Mouse (Mus musculus) midbrain, embryonic 10.5 days (tissue): ENCODE data around the gene Olfr127. TPM values are rescaled to one million over a fixed set of nuclear protein-coding genes. Genes with fewer than 3 reads are reported as not detected.
"Not testable (repeated sequence)": the region's sequence is repeated elsewhere in the genome, so short reads cannot be mapped to it uniquely, and the experiment has no call there.

Experiments used
- DNase-seq: peaks from one replicate; pipeline ENCODE4 v3.0.0-alpha.2; 2017; ENCODE audit warnings: low spot score
- H3K27ac ChIP-seq: fragments of 300-500 bp; sonication (generic); replicated peaks from 2 replicates; pipeline ENCODE4 v1.5.1; 2016; ENCODE audit warnings: mild to moderate bottlenecking
- H3K27me3 ChIP-seq: fragments of 300-500 bp; sonication (generic); 2 replicates; pipeline ENCODE4 v1.6.1; 2016; ENCODE audit warnings: low read depth, mild to moderate bottlenecking; ENCODE audit not compliant: poor library complexity, severe bottlenecking
- H3K36me3 ChIP-seq: fragments of 300-500 bp; sonication (generic); 2 replicates; pipeline ENCODE4 v1.6.1; 2016; ENCODE audit warnings: mild to moderate bottlenecking, moderate library complexity
- H3K4me1 ChIP-seq: fragments of 300-500 bp; sonication (generic); 2 replicates; pipeline ENCODE4 v1.6.1; 2016
- H3K4me3 ChIP-seq: fragments of 300-500 bp; sonication (generic); 2 replicates; pipeline ENCODE4 v1.5.1; 2016; ENCODE audit warnings: mild to moderate bottlenecking, moderate library complexity
- H3K9me3 ChIP-seq: fragments of 300-500 bp; sonication (generic); replicated peaks from 2 replicates; pipeline ENCODE4 v1.6.1; 2016; ENCODE audit warnings: mild to moderate bottlenecking
- WGBS: fragments of 180-500 bp; shearing (Covaris S2); methylation state at CpG from one replicate; pipeline ENCODE4 v1.1.7; 2016; 5-methylcytosine and 5-hydroxymethylcytosine counted together
- polyA plus RNA-seq: library from polyadenylated mRNA; unstranded; fragments of >200 nt; fragmentation: Nextera tagmentation; extraction: Ambion mirVana; gene quantifications from 2 replicates; pipeline ENCODE4 v1.2.1, GENCODE M21; 2016

Olfr127 gene
- polyA plus RNA-seq: not detected in 2 replicates

DNA sequence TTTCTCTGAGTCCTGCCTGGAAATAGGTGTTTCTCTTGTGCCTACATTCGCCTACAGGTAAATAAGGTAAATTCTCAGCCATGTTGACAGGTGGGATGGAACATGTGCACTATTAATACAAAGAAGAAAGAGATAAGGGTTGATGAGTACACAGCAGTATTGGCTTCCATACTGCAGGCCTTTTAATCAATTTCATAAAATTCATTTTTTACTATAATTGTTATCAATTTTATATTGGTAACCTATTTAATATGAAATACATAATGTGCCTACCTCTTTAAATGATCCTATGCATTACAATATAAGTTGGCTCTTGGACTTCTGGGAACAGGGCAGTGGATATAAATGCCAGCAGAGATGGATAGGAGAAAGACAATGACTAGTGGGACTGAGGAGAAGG, at the start of gene Olfr127:
Gene Olfr127, plus strand, starts transcription at position 301 of the 400 bp plus-strand sequence.
- Histone ChIP-seq H3K4me1 (no peaks in the 10 kb centered on the region), H3K36me3 (no peaks in the 10 kb centered on the region), H3K27me3 (no peaks in the 10 kb centered on the region), H3K27ac (no peak within 1 kb of the TSS), H3K9me3 (no peaks in the 10 kb centered on the region), H3K4me3 (no peak within 1 kb of the TSS)
- 79% methylated on average over 1 of the region's 1 CpGs for WGBS
- DNase-seq: no peak

DNA sequence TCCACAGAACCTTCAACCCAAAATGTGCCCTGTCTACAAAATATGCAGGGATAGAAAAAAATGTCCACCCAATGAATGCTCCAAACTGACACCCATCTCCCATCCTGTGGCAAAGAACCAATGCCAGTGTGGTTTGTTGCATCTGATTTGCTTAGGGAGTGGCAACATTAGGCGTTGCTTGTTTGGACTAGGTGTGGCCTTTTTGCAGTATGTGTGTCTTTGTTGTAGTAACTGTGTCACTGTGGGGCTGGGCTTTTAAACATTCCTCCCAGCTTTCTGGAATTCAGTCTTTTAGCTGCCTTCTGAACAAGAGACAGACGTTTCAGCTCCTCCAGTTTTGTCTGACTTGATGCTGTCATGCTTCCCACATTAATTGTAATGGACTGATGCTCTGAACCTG, 36.3 kb upstream of the Olfr127 start:
- H3K27me3 ChIP-seq: no peaks in the 10 kb centered on the region
- 79% methylated on average over 2 of the region's 2 CpGs for WGBS
- no peak for DNase-seq
- no peak overlapping the region for H3K27ac ChIP-seq
- H3K4me3 ChIP-seq: no peak overlapping the region
- H3K9me3 ChIP-seq: peaks cover 9% of the 10 kb centered on the region; the same call in 1 of the 2 replicates
- H3K4me1 ChIP-seq: no peaks in the 10 kb centered on the region
- no peaks in the 10 kb centered on the region for H3K36me3 ChIP-seq

DNA sequence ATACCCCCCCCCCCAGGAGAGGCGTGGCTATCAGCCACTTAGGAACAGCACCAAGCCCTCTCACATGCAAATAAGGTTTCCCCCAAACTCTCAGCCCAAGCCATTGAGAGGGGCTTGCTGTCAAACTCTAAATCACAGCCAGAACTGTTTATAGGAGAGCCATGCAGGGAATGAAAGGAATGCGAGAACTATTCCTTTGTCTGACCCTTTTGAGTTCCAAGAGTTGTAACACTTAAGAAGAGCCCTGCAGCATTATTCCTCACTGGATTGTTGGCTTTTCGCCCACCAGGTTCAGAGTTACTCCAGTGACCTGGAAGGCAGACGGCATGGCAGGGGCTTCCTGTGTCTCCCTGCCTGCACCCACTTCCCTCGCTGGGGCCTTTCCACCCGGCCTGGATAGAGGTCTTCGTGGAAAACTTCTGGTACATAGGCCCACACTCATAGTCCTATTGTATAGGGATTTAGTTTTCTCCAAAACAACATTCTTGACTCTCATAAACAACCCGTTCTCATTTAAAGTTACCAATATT, 30.5 kb upstream of the Olfr127 start:
- Histone ChIP-seq H3K4me1 (peaks cover 5% of the 10 kb centered on the region), H3K9me3 (no peaks in the 10 kb centered on the region; the same call in 1 of the 2 replicates), H3K27ac (no peak overlapping the region), H3K36me3 (no peaks in the 10 kb centered on the region), H3K4me3 (no peak overlapping the region), H3K27me3 (no peaks in the 10 kb centered on the region)
- no peak for DNase-seq
- 27% methylated on average over 8 of the region's 8 CpGs for WGBS

DNA sequence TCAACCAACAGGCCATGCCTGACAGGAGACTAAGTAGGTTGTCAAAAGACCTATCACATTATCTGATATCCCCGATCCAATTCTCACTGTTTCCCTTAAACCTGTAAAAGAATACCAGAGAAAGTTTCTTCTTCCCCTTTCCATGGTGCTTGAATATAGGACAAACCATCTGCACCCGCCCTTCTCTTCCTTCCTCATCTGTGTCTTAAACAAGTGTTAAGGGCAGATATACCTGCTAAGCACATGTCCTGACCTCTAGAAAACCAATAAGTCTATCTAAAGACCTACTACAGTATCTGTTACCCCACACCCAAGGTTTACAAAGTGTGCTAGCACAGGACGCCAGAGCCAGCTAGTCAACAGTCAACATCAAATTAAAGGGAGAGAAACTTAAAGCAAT, 26.4 kb upstream of the Olfr127 start:
- Histone ChIP-seq H3K9me3 (no peaks in the 10 kb centered on the region), H3K27ac (no peak overlapping the region), H3K4me3 (no peak overlapping the region), H3K36me3 (no peaks in the 10 kb centered on the region), H3K27me3 (no peaks in the 10 kb centered on the region), H3K4me1 (peaks cover 5% of the 10 kb centered on the region)
- no peak for DNase-seq
- 84% methylated on average over 3 of the region's 3 CpGs for WGBS

DNA sequence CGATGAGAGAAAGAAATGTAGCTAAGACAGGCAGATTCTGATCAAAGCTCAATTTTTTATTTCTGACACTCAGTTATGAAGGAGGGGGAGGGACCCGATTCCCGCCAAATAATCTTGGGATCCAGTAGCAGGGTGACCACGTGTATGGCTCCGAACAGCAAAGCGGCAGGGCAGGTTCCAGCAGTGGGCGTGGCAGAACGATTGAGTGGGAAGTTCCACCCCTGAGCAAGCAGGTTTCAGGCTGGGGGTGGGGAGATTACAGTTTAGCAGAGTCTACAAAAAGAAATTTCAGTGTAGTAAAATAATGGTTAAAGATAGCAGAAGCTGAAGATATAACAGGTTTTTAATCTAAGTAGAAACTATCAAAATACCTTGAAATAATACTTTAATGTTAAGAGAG, 6.6 kb downstream of the Olfr127 start:
- not testable (repeated sequence) for H3K9me3 ChIP-seq, H3K4me1 ChIP-seq, DNase-seq, H3K36me3 ChIP-seq, H3K4me3 ChIP-seq, H3K27ac ChIP-seq, H3K27me3 ChIP-seq
- 79% methylated on average over 8 of the region's 8 CpGs for WGBS

DNA sequence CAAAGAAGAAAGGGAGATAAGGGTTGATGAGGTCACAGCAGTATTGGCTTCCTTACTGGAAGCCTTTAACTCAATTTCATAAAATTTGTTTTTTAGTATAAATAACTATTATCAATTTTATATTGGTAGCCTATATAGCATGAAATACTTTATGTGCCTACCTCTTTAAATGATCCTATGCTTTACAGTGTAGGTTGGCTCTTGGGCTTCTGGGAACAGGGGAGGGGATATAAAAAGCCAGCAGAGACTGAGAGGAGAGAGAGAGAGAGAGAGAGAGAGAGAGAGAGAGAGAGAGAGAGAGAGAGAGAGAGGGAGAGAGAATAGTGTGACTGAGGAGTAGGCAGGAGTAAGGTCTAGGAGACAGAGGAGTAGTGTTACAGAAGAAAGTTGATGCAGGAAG, 20.0 kb downstream of the Olfr127 start, which contains the start of gene Olfr128:
Gene Olfr128, plus strand, starts transcription at position 301 of the 400 bp plus-strand sequence.
- Histone ChIP-seq H3K9me3 (no peaks in the 10 kb centered on the region), H3K27me3 (no peaks in the 10 kb centered on the region), H3K27ac (no peak within 1 kb of the TSS), H3K4me3 (no peak within 1 kb of the TSS), H3K4me1 (no peaks in the 10 kb centered on the region), H3K36me3 (no peaks in the 10 kb centered on the region)
- DNase-seq: no peak

DNA sequence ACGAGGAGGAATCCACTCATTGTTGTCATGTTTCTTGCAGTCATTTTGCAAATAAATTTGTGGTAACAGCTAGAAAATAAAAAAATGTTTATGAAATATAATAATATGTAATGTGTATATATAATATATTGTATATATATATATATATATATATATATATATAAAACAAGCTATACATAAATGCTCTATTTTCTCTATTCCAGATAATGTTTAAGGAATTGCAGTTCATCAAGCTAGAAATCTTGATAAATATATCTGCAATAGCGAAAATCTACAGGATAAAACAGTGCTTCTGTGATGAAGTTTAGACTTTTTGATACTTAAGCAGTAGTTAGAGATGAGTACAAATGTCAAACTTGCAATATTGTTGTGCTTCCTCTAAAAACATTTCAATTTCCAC, 52.7 kb downstream of the Olfr127 start, which contains the start of gene Olfr761:
Gene Olfr761, minus strand, starts transcription at position 101 of the 400 bp plus-strand sequence.
- Histone ChIP-seq H3K9me3 (no peaks in the 10 kb centered on the region), H3K4me1 (no peaks in the 10 kb centered on the region), H3K27ac (no peak within 1 kb of the TSS), H3K36me3 (no peaks in the 10 kb centered on the region), H3K27me3 (no peaks in the 10 kb centered on the region), H3K4me3 (no peak within 1 kb of the TSS)
- DNase-seq: no peak
- WGBS: 77% methylated on average over 2 of the region's 2 CpGs

Other genes with a start within 250 kb of the Olfr127 start
- not detected in 2 replicates for gene Olfr117, start 236.7 kb upstream of the Olfr127 start, polyA plus RNA-seq
- not detected in 2 replicates for gene Olfr118, start 233.4 kb upstream of the Olfr127 start, polyA plus RNA-seq
- gene Olfr119, start 203.9 kb upstream of the Olfr127 start, polyA plus RNA-seq: not detected in 2 replicates
- gene Olfr120, start 178.6 kb upstream of the Olfr127 start, polyA plus RNA-seq: not detected in 2 replicates
- not detected in 2 replicates for gene Olfr121, start 151.6 kb upstream of the Olfr127 start, polyA plus RNA-seq
- gene Olfr122, start 131.8 kb upstream of the Olfr127 start, polyA plus RNA-seq: not detected in 2 replicates
- gene Olfr123, start 106.9 kb upstream of the Olfr127 start, polyA plus RNA-seq: not detected in 2 replicates
- not detected in 2 replicates for gene Olfr124, start 100.5 kb upstream of the Olfr127 start, polyA plus RNA-seq
- gene Olfr125, start 67.5 kb upstream of the Olfr127 start, polyA plus RNA-seq: not detected in 2 replicates
- gene Olfr126, start 53.0 kb upstream of the Olfr127 start, polyA plus RNA-seq: not detected in 2 replicates
- gene Olfr128, start 20.1 kb downstream of the Olfr127 start, polyA plus RNA-seq: not detected in 2 replicates
- not detected in 2 replicates for gene Olfr761, start 52.6 kb downstream of the Olfr127 start, polyA plus RNA-seq
- not detected in 2 replicates for gene Olfr129, start 159.6 kb downstream of the Olfr127 start, polyA plus RNA-seq
- not detected in 2 replicates for gene Olfr130, start 163.5 kb downstream of the Olfr127 start, polyA plus RNA-seq
- gene Olfr131, start 188.3 kb downstream of the Olfr127 start, polyA plus RNA-seq: not detected in 2 replicates
- gene Olfr132, start 234.1 kb downstream of the Olfr127 start, polyA plus RNA-seq: not detected in 2 replicates
- not detected in 2 replicates for gene Olfr133, start 244.8 kb downstream of the Olfr127 start, polyA plus RNA-seq